Mouse (Mus musculus): ENCODE data around the gene Sidt1.

Gene Sidt1

DNA sequence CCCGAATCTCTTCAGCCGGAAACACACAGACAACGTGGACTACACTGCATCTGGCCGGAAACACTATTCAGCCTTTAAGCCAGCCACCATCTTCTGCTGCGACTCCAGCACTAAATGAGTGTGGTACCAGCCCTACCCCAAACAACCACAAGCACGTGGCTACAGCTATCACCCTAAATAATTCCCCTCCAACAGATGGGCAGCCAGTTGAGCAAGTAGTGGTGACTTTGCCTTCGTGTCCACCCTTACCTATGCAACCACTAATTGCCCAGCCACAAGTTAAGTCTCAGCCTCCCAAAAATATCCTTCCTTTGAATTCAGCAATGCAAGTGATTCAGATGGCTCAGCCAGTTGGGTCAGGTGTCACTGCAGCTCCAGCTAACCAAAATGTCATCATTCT, 116.6 kb downstream of the Sidt1 start:
- no peaks in the 10 kb centered on the region for H3K4me1 ChIP-seq (replicated peaks; ENCODE audit: low read depth, low read length)
- no peak overlapping the region for H3K4me3 ChIP-seq (replicated peaks; ENCODE audit: low read length)
- TF ChIP-seq POU5F1 (IDR thresholded peaks at IDR 0.05; ENCODE audit: borderline replicate concordance, low read length), result no peak
- no peak for TF ChIP-seq NANOG (IDR thresholded peaks at IDR 0.05; ENCODE audit: borderline replicate concordance, low read length)
- no peak for TF ChIP-seq CTCF (conservative IDR thresholded peaks at IDR 0.05; ENCODE audit: low read length)
- no peaks in the 10 kb centered on the region for H3K9me3 ChIP-seq (ENCODE audit: low read length)
- H3K36me3 ChIP-seq (ENCODE audit: insufficient read depth, low read length), result peaks cover 71% of the 10 kb centered on the region
- H3K27me3 ChIP-seq (ENCODE audit: insufficient read depth, low read length), result no peaks in the 10 kb centered on the region

DNA sequence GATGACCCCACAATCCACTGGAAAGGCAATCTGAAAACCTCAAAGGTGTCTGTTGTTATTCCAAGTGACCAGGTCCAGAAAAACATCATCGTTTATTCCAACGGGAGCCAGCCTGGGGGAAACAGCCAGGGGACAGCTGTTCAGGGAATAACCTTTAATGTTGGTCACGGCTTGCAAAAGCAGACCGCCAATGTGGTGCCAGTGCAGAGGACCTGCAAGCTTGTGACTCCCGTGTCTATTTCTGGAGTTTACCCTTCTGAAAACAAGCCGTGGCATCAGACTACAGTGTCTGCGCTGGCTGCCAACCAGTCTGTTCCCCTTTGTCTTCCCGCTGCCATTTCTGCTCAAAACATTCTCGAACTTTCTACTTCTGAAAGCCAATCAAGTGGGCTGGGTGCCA, 117.5 kb downstream of the Sidt1 start:
- H3K36me3 ChIP-seq (ENCODE audit: insufficient read depth, low read length), result peaks cover 66% of the 10 kb centered on the region
- TF ChIP-seq CTCF (conservative IDR thresholded peaks at IDR 0.05; ENCODE audit: low read length), result no peak
- TF ChIP-seq POU5F1 (IDR thresholded peaks at IDR 0.05; ENCODE audit: borderline replicate concordance, low read length), result no peak
- TF ChIP-seq NANOG (IDR thresholded peaks at IDR 0.05; ENCODE audit: borderline replicate concordance, low read length), result no peak
- H3K27me3 ChIP-seq (ENCODE audit: insufficient read depth, low read length), result no peaks in the 10 kb centered on the region
- peaks cover 6% of the 10 kb centered on the region for H3K4me1 ChIP-seq (replicated peaks; ENCODE audit: low read depth, low read length)
- H3K4me3 ChIP-seq (replicated peaks; ENCODE audit: low read length), result no peak overlapping the region
- no peaks in the 10 kb centered on the region for H3K9me3 ChIP-seq (ENCODE audit: low read length)

DNA sequence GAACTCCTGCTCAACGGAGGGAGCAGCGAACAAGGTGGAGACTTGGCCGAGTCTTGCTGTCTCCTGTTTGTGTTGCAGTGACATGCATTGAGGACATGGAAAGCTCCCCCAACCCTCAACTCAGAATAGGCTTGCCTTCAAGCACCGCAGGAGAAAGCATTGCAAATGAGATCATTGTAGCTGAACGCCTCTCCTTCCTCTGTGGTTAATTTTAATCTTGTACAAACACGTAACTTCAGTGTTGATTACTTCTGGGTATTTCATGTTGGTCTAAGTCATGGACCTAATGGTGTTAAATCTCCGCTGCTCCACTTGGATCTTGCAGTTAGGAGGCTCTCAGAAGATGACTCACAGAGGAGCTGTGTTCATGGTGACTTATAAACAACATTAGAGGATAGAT, 120.3 kb downstream of the Sidt1 start:
- Histone ChIP-seq H3K36me3 (ENCODE audit: insufficient read depth, low read length) (peaks cover 46% of the 10 kb centered on the region), H3K9me3 (ENCODE audit: low read length) (no peaks in the 10 kb centered on the region), H3K4me3 (replicated peaks; ENCODE audit: low read length) (no peak overlapping the region), H3K27me3 (ENCODE audit: insufficient read depth, low read length) (no peaks in the 10 kb centered on the region), H3K4me1 (replicated peaks; ENCODE audit: low read depth, low read length) (peaks cover 13% of the 10 kb centered on the region)
- TF ChIP-seq NANOG (IDR thresholded peaks at IDR 0.05; ENCODE audit: borderline replicate concordance, low read length) (no peak), CTCF (conservative IDR thresholded peaks at IDR 0.05; ENCODE audit: low read length) (no peak), POU5F1 (IDR thresholded peaks at IDR 0.05; ENCODE audit: borderline replicate concordance, low read length) (no peak)

DNA sequence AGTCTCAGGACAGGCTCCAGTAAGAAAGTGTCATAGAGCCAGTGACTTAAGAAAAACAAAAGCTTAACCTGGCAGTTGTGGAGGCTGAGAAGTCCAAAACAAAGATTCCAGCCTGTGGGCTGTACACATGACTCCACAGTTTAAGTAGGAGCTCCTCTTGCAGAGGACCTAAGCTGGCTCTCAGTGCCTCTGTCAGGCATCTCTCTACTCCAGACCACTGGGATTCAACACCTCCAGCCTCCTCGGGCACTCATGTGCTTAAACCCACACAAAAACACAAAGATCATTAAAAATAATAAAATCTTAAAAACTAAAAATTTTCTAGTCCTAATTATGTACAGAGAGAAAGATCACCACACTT, 122.0 kb downstream of the Sidt1 start:
- Histone ChIP-seq H3K4me3 (replicated peaks; ENCODE audit: low read length) (no peak overlapping the region), H3K4me1 (replicated peaks; ENCODE audit: low read depth, low read length) (peaks cover 21% of the 10 kb centered on the region), H3K36me3 (ENCODE audit: insufficient read depth, low read length) (peaks cover 31% of the 10 kb centered on the region), H3K9me3 (ENCODE audit: low read length) (no peaks in the 10 kb centered on the region), H3K27me3 (ENCODE audit: insufficient read depth, low read length) (no peaks in the 10 kb centered on the region)
- TF ChIP-seq POU5F1 (IDR thresholded peaks at IDR 0.05; ENCODE audit: borderline replicate concordance, low read length) (no peak), CTCF (conservative IDR thresholded peaks at IDR 0.05; ENCODE audit: low read length) (no peak), NANOG (IDR thresholded peaks at IDR 0.05; ENCODE audit: borderline replicate concordance, low read length) (no peak)

DNA sequence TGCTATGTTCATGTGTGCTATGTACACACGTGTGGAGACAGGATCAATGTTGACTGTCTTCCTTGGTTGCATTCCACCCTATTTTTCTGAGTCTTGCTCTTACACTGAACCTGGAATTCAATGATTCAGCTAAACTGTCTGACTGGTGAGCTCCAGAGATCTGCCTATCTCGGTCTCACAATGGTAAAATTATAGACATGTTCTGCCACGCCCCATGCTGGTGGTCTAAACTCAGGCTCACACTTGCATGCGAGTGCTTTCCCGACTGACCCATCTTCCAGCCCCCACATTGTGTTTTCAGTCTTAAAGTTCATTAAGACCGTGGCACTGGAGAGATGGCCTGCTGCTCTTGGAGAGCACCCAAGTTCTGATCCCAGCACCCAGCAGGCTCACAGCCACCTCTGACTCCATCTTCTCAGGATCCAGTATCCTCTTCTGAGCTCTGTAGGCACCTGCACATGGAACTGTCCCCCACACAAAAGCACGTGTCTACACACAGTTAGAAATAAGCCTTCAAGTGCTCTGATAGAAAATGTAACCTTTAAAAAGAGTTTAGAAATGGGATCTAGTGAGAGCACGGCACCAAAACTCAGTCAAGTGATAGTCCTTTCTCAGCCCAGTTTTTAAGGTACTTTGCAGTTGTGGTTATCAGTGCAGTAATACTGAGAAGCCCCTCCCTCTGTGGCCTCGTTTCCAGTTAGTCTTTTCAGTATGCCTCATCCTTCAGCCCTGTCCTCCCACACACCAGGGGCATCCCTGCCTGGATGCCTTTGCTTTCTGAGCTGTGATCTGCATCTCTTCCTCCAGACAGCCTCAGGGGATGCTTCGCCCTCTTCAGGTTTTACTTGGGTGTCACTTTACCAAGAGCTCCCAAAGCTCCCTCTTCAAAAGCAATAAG, 122.6 kb downstream of the Sidt1 start:
- peaks cover 21% of the 10 kb centered on the region for H3K4me1 ChIP-seq (replicated peaks; ENCODE audit: low read depth, low read length)
- no peak for TF ChIP-seq POU5F1 (IDR thresholded peaks at IDR 0.05; ENCODE audit: borderline replicate concordance, low read length)
- no peak for TF ChIP-seq CTCF (conservative IDR thresholded peaks at IDR 0.05; ENCODE audit: low read length)
- TF ChIP-seq NANOG (IDR thresholded peaks at IDR 0.05; ENCODE audit: borderline replicate concordance, low read length), result no peak
- no peaks in the 10 kb centered on the region for H3K9me3 ChIP-seq (ENCODE audit: low read length)
- H3K27me3 ChIP-seq (ENCODE audit: insufficient read depth, low read length), result no peaks in the 10 kb centered on the region
- H3K4me3 ChIP-seq (replicated peaks; ENCODE audit: low read length), result no peak overlapping the region
- peaks cover 25% of the 10 kb centered on the region for H3K36me3 ChIP-seq (ENCODE audit: insufficient read depth, low read length)

DNA sequence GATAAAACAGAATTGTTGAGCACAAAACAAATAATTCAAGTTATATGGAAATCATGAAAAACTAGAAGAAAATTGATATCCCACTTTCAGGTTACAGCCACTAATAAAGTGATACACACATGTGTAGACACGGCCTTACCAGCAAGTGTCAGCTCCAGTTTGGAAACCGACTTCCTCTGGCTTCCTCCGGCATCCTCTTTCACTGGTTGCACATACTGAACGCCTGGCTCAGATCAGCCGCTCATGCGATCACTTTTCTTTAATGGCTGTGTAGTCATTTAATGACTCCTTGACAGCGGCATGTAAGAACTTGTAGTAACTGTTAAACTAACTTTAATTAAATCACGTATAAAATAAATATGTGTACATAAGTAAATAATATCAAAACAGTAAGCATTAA, 127.0 kb downstream of the Sidt1 start:
- TF ChIP-seq POU5F1 (IDR thresholded peaks at IDR 0.05; ENCODE audit: borderline replicate concordance, low read length) (no peak), CTCF (conservative IDR thresholded peaks at IDR 0.05; ENCODE audit: low read length) (no peak), NANOG (IDR thresholded peaks at IDR 0.05; ENCODE audit: borderline replicate concordance, low read length) (no peak)

DNA sequence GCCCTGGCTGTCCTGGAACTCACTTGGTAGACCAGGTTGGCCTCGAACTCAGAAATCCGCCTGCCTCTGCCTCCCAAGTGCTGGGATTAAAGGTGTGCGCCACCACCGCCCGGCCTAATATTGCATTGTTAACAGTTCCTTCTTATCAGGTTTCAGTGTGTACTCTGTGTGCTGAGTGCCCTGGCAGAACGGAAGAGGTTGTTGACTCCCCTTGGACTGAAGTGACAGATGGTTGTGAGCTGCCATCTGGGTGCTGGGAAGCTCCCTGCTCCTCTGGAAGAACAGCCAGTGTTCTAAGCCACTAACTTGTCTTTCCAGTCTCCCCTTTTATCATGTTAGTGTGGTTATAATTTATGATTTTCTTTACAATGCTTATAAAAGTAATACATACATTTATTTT, 128.7 kb downstream of the Sidt1 start:
- peaks cover 12% of the 10 kb centered on the region for H3K4me1 ChIP-seq (replicated peaks; ENCODE audit: low read depth, low read length)
- TF ChIP-seq CTCF (conservative IDR thresholded peaks at IDR 0.05; ENCODE audit: low read length) (no peak), POU5F1 (IDR thresholded peaks at IDR 0.05; ENCODE audit: borderline replicate concordance, low read length) (no peak), NANOG (IDR thresholded peaks at IDR 0.05; ENCODE audit: borderline replicate concordance, low read length) (no peak)
- H3K4me3 ChIP-seq (replicated peaks; ENCODE audit: low read length), result no peak overlapping the region
- no peaks in the 10 kb centered on the region for H3K27me3 ChIP-seq (ENCODE audit: insufficient read depth, low read length)
- no peaks in the 10 kb centered on the region for H3K9me3 ChIP-seq (ENCODE audit: low read length)
- H3K36me3 ChIP-seq (ENCODE audit: insufficient read depth, low read length), result peaks cover 18% of the 10 kb centered on the region

More for the DNA sequence above, 127.0 kb downstream of the Sidt1 start:
- H3K4me1 ChIP-seq (replicated peaks; ENCODE audit: low read depth, low read length), result peaks cover 20% of the 10 kb centered on the region
- no peaks in the 10 kb centered on the region for H3K9me3 ChIP-seq (ENCODE audit: low read length)
- no peak overlapping the region for H3K4me3 ChIP-seq (replicated peaks; ENCODE audit: low read length)
- no peaks in the 10 kb centered on the region for H3K27me3 ChIP-seq (ENCODE audit: insufficient read depth, low read length)
- H3K36me3 ChIP-seq (ENCODE audit: insufficient read depth, low read length), result peaks cover 18% of the 10 kb centered on the region

DNA sequence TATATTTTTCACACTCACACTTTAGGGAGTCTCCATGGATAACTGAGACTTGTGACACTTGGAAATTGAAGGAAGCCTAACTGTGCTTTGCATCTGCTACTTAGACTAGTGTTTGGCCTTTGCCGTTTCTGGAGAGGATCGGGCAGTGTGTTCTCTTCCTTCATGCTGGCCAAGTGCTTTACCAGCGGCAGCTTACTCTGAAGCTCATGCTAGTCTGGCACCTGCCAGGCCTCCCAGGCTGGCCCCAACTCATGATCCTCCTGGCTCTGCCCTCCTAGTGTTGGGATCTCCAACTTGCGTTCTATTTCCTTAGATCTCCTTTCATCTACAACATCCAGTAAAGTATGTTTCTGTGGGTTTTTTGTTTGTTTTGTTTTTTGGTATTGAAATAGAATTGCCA, 132.8 kb downstream of the Sidt1 start:
- no peaks in the 10 kb centered on the region for H3K4me1 ChIP-seq (replicated peaks; ENCODE audit: low read depth, low read length)
- H3K27me3 ChIP-seq (ENCODE audit: insufficient read depth, low read length), result no peaks in the 10 kb centered on the region
- peaks cover 20% of the 10 kb centered on the region for H3K36me3 ChIP-seq (ENCODE audit: insufficient read depth, low read length)
- no peaks in the 10 kb centered on the region for H3K9me3 ChIP-seq (ENCODE audit: low read length)
- TF ChIP-seq CTCF (conservative IDR thresholded peaks at IDR 0.05; ENCODE audit: low read length) (no peak), NANOG (IDR thresholded peaks at IDR 0.05; ENCODE audit: borderline replicate concordance, low read length) (no peak), POU5F1 (IDR thresholded peaks at IDR 0.05; ENCODE audit: borderline replicate concordance, low read length) (no peak)
- no peak overlapping the region for H3K4me3 ChIP-seq (replicated peaks; ENCODE audit: low read length)

Measured in E14TG2a.4 (cell line).